Mouse (Mus musculus): Measurements from ENCODE around the gene Lsamp.

DNA sequence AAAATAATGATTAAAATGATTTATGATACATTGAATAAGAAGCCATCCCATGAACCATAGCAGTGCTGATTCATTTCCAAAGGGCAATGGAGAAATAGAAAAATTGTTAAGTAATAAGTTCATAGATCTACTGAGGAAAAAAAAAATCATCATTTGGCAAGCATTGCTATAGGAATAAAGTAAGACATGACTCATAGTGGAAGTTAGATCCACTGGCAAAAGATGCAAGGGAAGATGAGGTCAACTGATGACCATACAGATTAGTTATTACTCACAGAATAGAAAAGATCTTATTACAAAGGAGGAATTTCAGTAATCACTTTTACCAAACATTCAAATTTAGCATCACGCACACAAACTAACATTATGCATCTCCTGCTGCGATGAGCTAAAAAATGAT is 26.5 kb upstream of the Lsamp start:
- TF ChIP-seq MAFK (IDR thresholded peaks at IDR 0.05; ENCODE audit: insufficient read depth, low read depth, low read length), result no peak
- no peak for TF ChIP-seq CHD2 (IDR thresholded peaks at IDR 0.05; ENCODE audit: low read depth, low read length)
